Mouse (Mus musculus): ENCODE results near the gene Acoxl. TPM values are rescaled to one million over a fixed set of nuclear protein-coding genes. Genes with fewer than 3 reads are reported as not detected.
A peak's percentile ranks its signal among the peaks of the same experiment; 100 is the strongest.

The Acoxl gene
- total and polyA plus RNA-seq, 3 experiments: 0.35 to 1.4 (median 0.94) TPM

GRCm38 (mm10) chr2:127894890-127895289 lies 56.2 kb downstream of the Acoxl start:
- DNase-seq: peak; percentile 50

DNA sequence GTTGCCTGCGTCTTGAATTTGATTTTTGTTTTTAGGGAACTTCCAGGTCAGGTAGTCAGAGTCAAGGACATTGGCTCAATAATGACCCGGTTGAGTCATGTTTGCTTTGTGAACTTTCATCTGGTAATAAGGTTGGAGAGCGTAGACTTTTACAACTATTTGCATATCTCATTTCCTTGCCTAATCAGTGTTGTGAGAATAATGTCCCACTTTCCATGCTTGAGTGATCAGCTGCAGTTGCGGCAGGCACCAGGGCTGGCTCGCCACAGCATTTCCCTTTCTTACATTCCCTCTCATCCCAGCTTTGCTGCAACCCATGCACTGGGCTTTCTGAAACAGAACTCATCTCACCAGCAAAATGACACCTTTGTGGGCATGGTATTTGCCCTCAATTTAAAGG lies 59.0 kb downstream of the Acoxl start:
- DNase-seq: no peak

DNA sequence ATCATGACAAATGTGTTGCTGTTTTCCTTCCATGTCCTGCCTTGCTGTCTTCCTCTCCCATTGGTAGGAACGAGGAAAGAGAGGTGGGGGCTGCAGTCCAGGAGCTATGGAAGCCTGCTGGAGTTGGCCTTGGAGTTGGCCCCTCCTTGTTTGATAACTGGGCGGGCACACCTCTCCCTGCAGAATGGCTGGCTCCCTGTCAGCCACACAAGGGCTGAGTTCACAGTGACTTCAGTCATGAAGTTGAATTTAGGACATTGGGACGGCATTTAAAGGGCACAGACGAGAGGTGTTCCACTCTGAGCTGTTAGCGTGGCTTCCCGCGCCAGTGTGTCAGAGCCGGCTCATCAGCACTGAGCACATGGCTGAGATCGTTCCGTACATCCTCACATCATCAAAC lies 66.2 kb downstream of the Acoxl start:
- DNase-seq: no peak

DNA sequence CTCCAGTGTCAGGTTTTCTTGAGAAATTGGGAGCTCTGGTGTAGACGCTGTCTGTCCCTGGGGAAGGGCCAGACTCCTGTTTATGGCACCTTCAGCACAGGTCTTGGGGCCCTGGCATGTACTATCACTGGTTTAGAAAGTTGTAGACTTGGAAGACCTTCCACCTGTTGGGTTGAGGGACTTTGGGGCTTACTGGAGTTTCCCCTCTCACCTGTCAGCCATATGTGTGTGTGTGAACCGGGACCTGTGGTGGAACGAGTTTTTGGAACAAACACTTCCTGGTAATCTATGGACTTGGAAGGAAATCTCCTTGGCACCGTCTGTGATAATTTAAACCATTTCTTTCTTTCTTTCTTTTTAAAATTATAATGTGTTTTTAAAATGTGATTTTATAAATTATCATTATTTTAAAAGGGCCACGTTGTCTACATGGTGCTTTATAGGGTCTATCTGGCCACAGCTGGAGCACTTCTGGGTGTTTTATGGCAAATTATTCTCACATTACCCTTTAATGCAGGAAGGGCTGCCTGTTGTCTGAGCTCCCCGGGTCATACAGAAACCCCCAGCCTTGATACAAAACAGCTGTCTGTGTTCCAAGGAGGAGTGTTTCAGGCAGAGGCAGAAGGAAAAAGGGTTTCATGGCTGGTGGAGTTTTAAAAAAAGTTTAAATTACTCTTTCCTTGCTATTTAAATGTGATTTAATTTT lies 68.5 kb downstream of the Acoxl start:
- no peak for DNase-seq

GRCm38 (mm10) chr2:127907679-127908042 lies 69.0 kb downstream of the Acoxl start:
- no peak for DNase-seq

DNA sequence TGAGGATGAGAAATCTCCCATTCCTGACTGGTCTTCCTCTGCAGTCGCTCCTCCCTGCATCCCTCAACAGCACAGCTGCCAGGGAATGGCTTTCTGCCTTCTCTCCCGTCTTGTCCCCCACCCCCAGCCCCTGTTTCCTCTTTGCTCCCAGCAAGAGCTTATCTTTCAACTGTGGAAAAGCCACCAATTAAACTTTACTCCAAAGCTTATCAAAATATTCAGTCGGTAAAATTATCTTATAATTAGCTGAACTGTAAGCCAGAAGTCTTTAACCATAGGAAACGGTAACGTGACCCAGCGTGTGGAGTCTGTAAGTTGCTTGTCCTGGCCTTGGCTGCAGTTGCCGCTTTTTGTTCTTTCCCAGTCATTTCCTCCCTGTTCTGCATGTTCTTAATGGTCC lies 70.2 kb downstream of the Acoxl start:
- no peak for DNase-seq

- DNase-seq: no peak
These were observed 71.1 kb downstream of the Acoxl start for GRCm38 (mm10) chr2:127909790-127910189.

GRCm38 (mm10) chr2:127911579-127911978 lies 72.9 kb downstream of the Acoxl start:
- no peak for DNase-seq

- DNase-seq: no peak
These were observed 75.4 kb downstream of the Acoxl start for GRCm38 (mm10) chr2:127914047-127914446.

DNA sequence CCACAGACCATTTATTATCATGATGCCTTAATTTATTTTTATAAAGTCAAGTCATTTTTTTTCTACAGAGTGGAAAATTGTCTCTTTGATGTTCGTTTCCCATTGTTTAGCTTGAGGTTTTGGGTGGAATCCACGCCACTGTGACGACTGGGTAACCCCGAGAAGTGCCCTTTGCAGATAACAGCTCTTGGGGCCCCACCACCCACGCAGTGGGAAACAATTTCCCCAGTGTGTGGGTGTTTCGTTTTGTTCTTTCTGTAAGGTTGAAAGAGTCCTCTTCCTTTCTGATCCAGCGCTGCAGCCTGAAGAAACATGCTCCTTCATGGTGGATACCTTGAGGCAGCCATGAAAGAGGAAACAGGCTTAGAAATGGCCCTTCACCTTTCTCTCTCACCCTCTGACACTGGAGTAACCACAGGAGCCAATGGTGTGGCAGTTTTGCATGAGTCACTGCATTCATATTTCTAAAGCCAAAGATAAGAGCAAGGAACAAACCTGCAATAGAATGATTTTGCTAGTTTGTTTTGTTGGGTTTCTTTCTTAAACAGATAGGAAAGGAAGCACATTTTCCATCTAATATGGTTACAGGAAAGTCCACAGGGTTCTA lies 78.2 kb downstream of the Acoxl start:
- DNase-seq: peak; percentile 19

DNA sequence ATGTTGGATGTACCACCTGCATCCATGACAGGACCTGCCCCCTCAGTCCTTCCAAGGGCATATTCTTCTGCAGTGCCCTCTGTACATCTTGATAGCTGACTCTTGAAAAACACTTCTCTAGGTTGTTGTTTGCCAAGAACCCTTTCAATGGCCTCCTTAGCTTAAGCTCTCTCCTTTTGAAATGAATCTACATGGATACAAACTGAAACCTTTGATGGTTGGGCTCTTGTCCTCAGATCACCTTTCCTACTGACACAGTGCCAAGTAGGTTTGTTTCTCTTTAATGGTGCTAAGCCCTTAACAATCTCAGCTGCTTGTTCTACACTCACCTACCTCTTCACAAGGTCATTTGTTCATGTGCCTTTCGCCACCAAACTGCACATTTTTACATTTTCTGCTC lies 81.1 kb downstream of the Acoxl start:
- DNase-seq: no peak

DNA sequence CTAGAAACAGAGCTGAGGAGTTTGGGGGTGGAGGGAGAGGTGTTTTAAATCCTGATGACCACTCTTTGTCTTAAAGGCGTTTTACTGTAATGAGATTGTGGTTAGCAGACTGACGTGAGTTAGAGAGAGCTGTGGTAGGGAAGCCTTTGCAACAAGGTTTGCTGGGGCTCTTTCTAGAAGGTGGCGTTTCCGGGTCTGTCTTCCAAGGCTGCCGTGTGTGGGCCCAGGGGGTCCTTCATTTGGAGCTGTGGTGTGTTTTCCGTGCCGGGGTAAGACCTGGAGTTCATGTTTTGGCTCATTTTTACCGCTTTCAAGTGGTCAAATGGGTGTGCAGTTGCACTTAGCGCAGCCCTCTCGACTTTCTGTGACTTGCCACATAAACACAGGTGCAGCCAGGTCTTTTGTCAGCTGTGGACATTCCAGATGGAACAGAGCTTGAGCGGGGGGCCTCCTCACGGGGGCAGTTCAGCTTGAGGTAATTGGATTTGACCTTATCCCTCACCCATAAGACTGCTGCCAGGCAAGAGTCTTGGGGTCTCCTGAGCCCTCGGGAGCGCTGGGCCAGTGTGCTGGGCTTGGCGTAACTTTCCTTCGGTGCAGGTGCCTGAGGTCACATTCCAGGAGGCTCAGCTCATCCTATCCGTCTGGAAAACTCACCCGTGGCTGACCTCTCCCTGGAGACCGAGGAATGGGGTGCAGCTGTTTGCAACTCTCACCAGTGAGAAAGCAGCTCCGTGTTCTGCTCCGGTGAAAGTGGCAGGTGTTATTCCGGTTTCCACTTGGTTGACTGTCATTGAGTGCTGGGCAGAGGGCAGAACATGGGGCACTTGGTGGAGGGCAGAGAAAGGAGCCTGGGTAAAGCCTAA lies 83.6 kb downstream of the Acoxl start:
- DNase-seq: no peak

GRCm38 (mm10) chr2:127923077-127923680 lies 84.5 kb downstream of the Acoxl start:
- DNase-seq: no peak

GRCm38 (mm10) chr2:127926679-127927324 lies 88.1 kb downstream of the Acoxl start:
- no peak for DNase-seq

DNA sequence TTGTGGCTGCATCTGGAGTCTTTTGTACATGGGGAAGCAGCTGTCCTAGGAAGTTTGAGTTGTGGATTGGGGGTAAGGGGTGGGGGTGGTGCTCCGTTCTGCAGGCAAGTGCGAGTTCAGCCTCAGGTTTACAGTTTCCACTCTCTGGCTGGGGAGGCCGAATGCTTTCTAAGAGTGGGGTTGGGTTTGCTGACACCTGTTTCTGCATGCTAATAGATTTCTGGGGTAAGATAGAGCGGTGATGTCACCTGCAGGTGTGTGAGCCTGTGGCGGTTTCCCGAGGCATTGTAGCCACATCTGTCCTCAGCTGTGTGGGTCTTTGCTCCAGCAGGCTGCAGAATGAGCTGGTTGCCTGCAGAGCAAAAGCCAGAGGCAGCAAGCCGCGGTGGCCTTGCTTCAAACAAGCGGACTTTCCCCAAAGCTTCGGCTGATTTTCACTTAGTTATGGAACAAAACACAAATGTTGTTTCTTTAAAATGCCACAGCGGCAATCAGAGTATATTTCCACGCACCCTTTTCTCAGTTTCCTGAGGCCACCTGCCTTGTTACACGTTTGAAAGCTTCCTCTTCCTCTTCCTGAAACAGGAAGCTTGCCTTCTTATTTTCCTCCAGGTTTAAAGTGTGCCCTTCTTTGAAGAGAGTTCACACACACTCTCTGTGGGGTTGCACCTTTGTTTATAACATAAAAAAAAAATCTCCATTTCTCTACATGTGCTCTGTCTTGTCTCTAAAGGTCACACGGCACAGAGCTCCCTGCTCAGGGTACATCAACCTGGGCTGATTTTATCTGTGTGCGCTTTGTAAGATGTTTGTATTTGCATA lies 89.0 kb downstream of the Acoxl start:
- no peak for DNase-seq

GRCm38 (mm10) chr2:127928279-127928678 lies 89.6 kb downstream of the Acoxl start:
- DNase-seq: no peak

DNA sequence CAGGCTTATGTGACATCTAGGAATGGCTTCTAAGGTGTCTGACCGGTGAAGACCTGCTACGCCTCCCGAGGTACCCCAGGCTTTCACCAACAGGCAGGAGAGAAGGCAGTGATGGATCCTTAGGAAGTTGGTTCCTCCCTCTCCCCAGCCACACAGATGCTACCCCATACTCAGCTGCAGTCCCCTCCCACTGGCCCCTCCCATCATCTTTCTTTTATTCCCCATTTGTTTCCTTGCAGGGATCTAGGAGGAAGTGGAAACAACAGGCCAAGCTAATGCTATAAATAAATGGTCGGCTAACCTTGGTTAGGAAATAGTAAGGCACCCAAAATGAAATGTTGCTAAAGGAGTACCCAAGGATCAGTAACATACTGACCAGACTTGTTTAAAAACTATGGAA lies 90.2 kb downstream of the Acoxl start:
- no peak for DNase-seq

GRCm38 (mm10) chr2:127929939-127930715 lies 91.5 kb downstream of the Acoxl start:
- DNase-seq: peak; percentile 4

DNA sequence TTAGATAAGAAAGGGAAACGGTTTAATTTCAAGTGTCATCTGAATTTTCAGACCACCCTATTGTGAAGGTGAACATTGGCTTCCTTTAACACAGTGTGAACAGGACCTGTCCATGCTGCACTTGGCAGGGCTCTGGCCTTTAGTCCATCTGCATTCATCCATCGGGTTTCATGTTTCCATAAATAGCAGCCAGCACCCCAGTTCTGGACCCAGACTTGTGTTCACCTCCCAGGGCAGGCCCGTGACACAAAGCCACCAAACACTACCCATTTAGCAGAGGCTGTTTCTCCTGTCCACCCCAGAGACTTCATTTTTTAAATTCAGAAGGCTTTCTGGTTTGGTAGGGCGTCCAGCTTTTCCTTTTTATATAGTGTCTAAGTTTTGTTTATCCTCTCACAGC lies 92.9 kb downstream of the Acoxl start:
- no peak for DNase-seq

- no peak for DNase-seq
These were observed 94.9 kb downstream of the Acoxl start for GRCm38 (mm10) chr2:127933531-127933931.

Measured in adrenal gland, adult 2 months (tissue).